ENCODE assay signal across 9 mouse cellular contexts in genomic region chr4:119204672-119205071, GRCm38 (mm10). TPM values are rescaled to one million over a fixed set of nuclear protein-coding genes. Genes with fewer than 3 reads are reported as not detected.
DNase-seq lines count a peak whose midpoint lies in the region; ATAC-seq and TF ChIP-seq lines count a peak whose summit lies in the region.
"Had no signal": no experiment of that assay in that cellular context is flagged by ENCODE, and none has a peak within 500 bp of the region (broad histone marks: within the 10 kb centered on the region; RNA-seq: fewer than 3 reads in every experiment).

No protein-coding gene starts in this region.

- no peak overlapping the region for H3K4me3 ChIP-seq in heart, postnatal 0 days (ENCODE audit: low read depth, low read length)
- no peak overlapping the region for H3K4me3 ChIP-seq in liver, embryonic 16.5 days (ENCODE audit: low read depth, low read length)
- H3K4me3 ChIP-seq in neural tube, embryonic 14.5 days (ENCODE audit: low read depth, low read length), result no peak overlapping the region
- H3K4me3 ChIP-seq: embryonic facial prominence, embryonic 15.5 days had no signal

- peak; percentile 90 for TF ChIP-seq CTCF in heart, postnatal 0 days (IDR thresholded peaks at IDR 0.05; ENCODE audit: low read depth)

- no peak overlapping the region for H3K27ac ChIP-seq in heart, postnatal 0 days (ENCODE audit: low read depth)
- no peak overlapping the region for H3K27ac ChIP-seq in liver, embryonic 16.5 days (ENCODE audit: low read length)
- no peak overlapping the region for H3K27ac ChIP-seq in neural tube, embryonic 14.5 days (ENCODE audit: low read depth, low read length)
- H3K27ac ChIP-seq: embryonic facial prominence, embryonic 15.5 days had no signal

- no peak overlapping the region for H3K9ac ChIP-seq in heart, postnatal 0 days (replicated peaks; ENCODE audit: low read depth, low read length)
- no peak overlapping the region for H3K9ac ChIP-seq in liver, embryonic 16.5 days (ENCODE audit: low read depth, low read length)
- H3K9ac ChIP-seq in neural tube, embryonic 14.5 days (replicated peaks; ENCODE audit: low read depth, low read length), result no peak overlapping the region
- H3K9ac ChIP-seq: embryonic facial prominence, embryonic 15.5 days had no signal

- H3K4me1 ChIP-seq in heart, postnatal 0 days (ENCODE audit: control insufficient read depth, insufficient read depth), result no peaks in the 10 kb centered on the region
- H3K4me1 ChIP-seq in liver, embryonic 16.5 days (ENCODE audit: control insufficient read depth, low read depth, low read length), result peaks cover 4% of the 10 kb centered on the region; the same call in 1 of the 2 replicates
- no peaks in the 10 kb centered on the region for H3K4me1 ChIP-seq in neural tube, embryonic 14.5 days (ENCODE audit: control insufficient read depth, insufficient read depth, low read length)
- H3K4me1 ChIP-seq: embryonic facial prominence, embryonic 15.5 days had no signal

- H3K27me3 ChIP-seq in heart, postnatal 0 days (ENCODE audit: control insufficient read depth, insufficient read depth, low read length), result no peaks in the 10 kb centered on the region
- H3K27me3 ChIP-seq in liver, embryonic 16.5 days (ENCODE audit: control insufficient read depth, insufficient read depth, low read depth, low read length), result peaks cover 2% of the 10 kb centered on the region; the same call in 1 of the 2 replicates
- H3K27me3 ChIP-seq in neural tube, embryonic 14.5 days (ENCODE audit: control insufficient read depth, insufficient read depth, low read length), result no peaks in the 10 kb centered on the region
- H3K27me3 ChIP-seq: embryonic facial prominence, embryonic 15.5 days had no signal

- ATAC-seq in heart, postnatal 0 days (ENCODE audit: insufficient read depth, low read depth), result peak; percentile 69; the same call in 1 of the 2 replicates
- peak; percentile 61; the same call in 1 of the 2 replicates for ATAC-seq in liver, embryonic 16.5 days (ENCODE audit: low read depth)
- peak; percentile 70; the same call in 1 of the 2 replicates for ATAC-seq in neural tube, embryonic 14.5 days (ENCODE audit: low read depth)

- H3K36me3 ChIP-seq in heart, postnatal 0 days (replicated peaks; ENCODE audit: control insufficient read depth, insufficient read depth, low read length), result peaks cover 13% of the 10 kb centered on the region; the same call in 1 of the 2 replicates
- H3K36me3 ChIP-seq in liver, embryonic 16.5 days (ENCODE audit: control insufficient read depth, insufficient read depth), result peaks cover 5% of the 10 kb centered on the region
- peaks cover 5% of the 10 kb centered on the region; the same call in 1 of the 2 replicates for H3K36me3 ChIP-seq in neural tube, embryonic 14.5 days (ENCODE audit: control insufficient read depth, insufficient read depth, low read length)

- no peak overlapping the region for H3K4me2 ChIP-seq in heart, postnatal 0 days (ENCODE audit: low read depth, low read length)
- no peak overlapping the region for H3K4me2 ChIP-seq in liver, embryonic 16.5 days (ENCODE audit: low read depth, low read length)
- no peak overlapping the region for H3K4me2 ChIP-seq in neural tube, embryonic 14.5 days (ENCODE audit: low read depth, low read length)
- H3K4me2 ChIP-seq: embryonic facial prominence, embryonic 15.5 days had no signal

- peak; percentile 46 for DNase-seq in urinary bladder, postnatal 25 days (ENCODE audit: low spot score)
- no peak for DNase-seq in urinary bladder, adult 2 months (ENCODE audit: low spot score)
- DNase-seq in embryo, embryonic 10.5 days (ENCODE audit: low spot score), result peak; percentile 84
- peak; percentile 69 for DNase-seq in heart, postnatal 0 days (ENCODE audit: low spot score)
- DNase-seq in kidney, postnatal 14 days, result peak; percentile 75
- DNase-seq in thymus, postnatal 0 days (ENCODE audit: low spot score), result peak; percentile 58

- H3K9me3 ChIP-seq in heart, postnatal 0 days (replicated peaks; ENCODE audit: control insufficient read depth, low read length), result no peaks in the 10 kb centered on the region
- H3K9me3 ChIP-seq in liver, embryonic 16.5 days (replicated peaks; ENCODE audit: control insufficient read depth, low read length), result no peaks in the 10 kb centered on the region
- no peaks in the 10 kb centered on the region for H3K9me3 ChIP-seq in neural tube, embryonic 14.5 days (ENCODE audit: control insufficient read depth, low read length)
- H3K9me3 ChIP-seq: embryonic facial prominence, embryonic 15.5 days had no signal

- no peak for TF ChIP-seq EP300 in heart, postnatal 0 days (IDR thresholded peaks at IDR 0.05; ENCODE audit: low read depth)

- 19% methylated on average over 8 of the region's 8 CpGs for whole genome bisulfite sequencing in heart, postnatal 0 days
- 15% methylated on average over 8 of the region's 8 CpGs for WGBS in liver, embryonic 16.5 days (ENCODE audit: insufficient replicate concordance)
- 13% methylated on average over 8 of the region's 8 CpGs for WGBS in neural tube, embryonic 14.5 days

RNA-seq across cellular contexts. Expression of gene Svbp, which starts 9.6 kb away (rescaled TPM):
- polyA plus RNA-seq in urinary bladder, adult 2 months (2012; rRNA removed), result 48.0 and 51.4 TPM in 2 replicates
- 33.2 and 49.1 TPM in 2 replicates for total RNA-seq in heart, postnatal 0 days (2014; rRNA removed; ENCODE audit: low replicate concordance)
- polyA plus RNA-seq in heart, postnatal 0 days (2015; fragmentation: Nextera tagmentation; extraction: Ambion mirVana), result 126 and 129 TPM in 2 replicates
- 69.6 and 79.2 TPM in 2 replicates for polyA plus RNA-seq in liver, embryonic 16.5 days (2015; fragmentation: Nextera tagmentation; extraction: Ambion mirVana)
- polyA plus RNA-seq in neural tube, embryonic 14.5 days (2014; fragmentation: Nextera tagmentation; extraction: Ambion mirVana), result 230 and 254 TPM in 2 replicates
- polyA plus RNA-seq in thymus, postnatal 0 days (2015; fragmentation: Nextera tagmentation; extraction: Ambion mirVana), result 136 TPM in 2 replicates

RNA-seq across cellular contexts. Expression of gene Tmem269, which starts 13.3 kb away (rescaled TPM):
- 0.29 and 0.43 TPM in 2 replicates for polyA plus RNA-seq in urinary bladder, adult 2 months (2012; rRNA removed)
- total RNA-seq in heart, postnatal 0 days (2014; rRNA removed; ENCODE audit: low replicate concordance), result not detected in 2 replicates
- polyA plus RNA-seq in heart, postnatal 0 days (2015; fragmentation: Nextera tagmentation; extraction: Ambion mirVana), result not detected in 2 replicates
- polyA plus RNA-seq in liver, embryonic 16.5 days (2015; fragmentation: Nextera tagmentation; extraction: Ambion mirVana), result not detected in 2 replicates
- polyA plus RNA-seq in neural tube, embryonic 14.5 days (2014; fragmentation: Nextera tagmentation; extraction: Ambion mirVana), result 0.78 TPM in 1 of 2 replicates, not detected in the other
- polyA plus RNA-seq in thymus, postnatal 0 days (2015; fragmentation: Nextera tagmentation; extraction: Ambion mirVana), result 0.12 TPM in 1 of 2 replicates, not detected in the other

RNA-seq across cellular contexts. Expression of gene Ermap, which starts 14.9 kb away (rescaled TPM):
- 0.15 and 0.33 TPM in 2 replicates for polyA plus RNA-seq in urinary bladder, adult 2 months (2012; rRNA removed)
- total RNA-seq in heart, postnatal 0 days (2014; rRNA removed; ENCODE audit: low replicate concordance), result 0.15 TPM in 1 of 2 replicates, not detected in the other
- polyA plus RNA-seq in heart, postnatal 0 days (2015; fragmentation: Nextera tagmentation; extraction: Ambion mirVana), result 0.51 and 0.57 TPM in 2 replicates
- polyA plus RNA-seq in liver, embryonic 16.5 days (2015; fragmentation: Nextera tagmentation; extraction: Ambion mirVana), result 359 and 361 TPM in 2 replicates
- 1.1 and 1.2 TPM in 2 replicates for polyA plus RNA-seq in neural tube, embryonic 14.5 days (2014; fragmentation: Nextera tagmentation; extraction: Ambion mirVana)
- 0.31 and 0.66 TPM in 2 replicates for polyA plus RNA-seq in thymus, postnatal 0 days (2015; fragmentation: Nextera tagmentation; extraction: Ambion mirVana)

RNA-seq across cellular contexts. Expression of gene AU022252, which starts 27.8 kb away (rescaled TPM):
- 8.8 TPM in 2 replicates for polyA plus RNA-seq in urinary bladder, adult 2 months (2012; rRNA removed)
- 7.1 and 7.5 TPM in 2 replicates for total RNA-seq in heart, postnatal 0 days (2014; rRNA removed; ENCODE audit: low replicate concordance)
- polyA plus RNA-seq in heart, postnatal 0 days (2015; fragmentation: Nextera tagmentation; extraction: Ambion mirVana), result 15.5 and 18.4 TPM in 2 replicates
- 10.0 and 11.6 TPM in 2 replicates for polyA plus RNA-seq in liver, embryonic 16.5 days (2015; fragmentation: Nextera tagmentation; extraction: Ambion mirVana)
- 19.2 and 30.1 TPM in 2 replicates for polyA plus RNA-seq in neural tube, embryonic 14.5 days (2014; fragmentation: Nextera tagmentation; extraction: Ambion mirVana)
- polyA plus RNA-seq in thymus, postnatal 0 days (2015; fragmentation: Nextera tagmentation; extraction: Ambion mirVana), result 21.6 and 22.2 TPM in 2 replicates

RNA-seq across cellular contexts. Expression of gene P3h1, which starts 28.0 kb away (rescaled TPM):
- polyA plus RNA-seq in urinary bladder, adult 2 months (2012; rRNA removed), result 30.1 and 30.6 TPM in 2 replicates
- 34.3 and 40.8 TPM in 2 replicates for total RNA-seq in heart, postnatal 0 days (2014; rRNA removed; ENCODE audit: low replicate concordance)
- 20.5 and 23.5 TPM in 2 replicates for polyA plus RNA-seq in heart, postnatal 0 days (2015; fragmentation: Nextera tagmentation; extraction: Ambion mirVana)
- polyA plus RNA-seq in liver, embryonic 16.5 days (2015; fragmentation: Nextera tagmentation; extraction: Ambion mirVana), result 6.7 and 9.0 TPM in 2 replicates
- 9.1 and 15.3 TPM in 2 replicates for polyA plus RNA-seq in neural tube, embryonic 14.5 days (2014; fragmentation: Nextera tagmentation; extraction: Ambion mirVana)
- 6.5 and 6.9 TPM in 2 replicates for polyA plus RNA-seq in thymus, postnatal 0 days (2015; fragmentation: Nextera tagmentation; extraction: Ambion mirVana)

Comparison
In these comparisons a context has a peak if more than half of its experiments do, and no peak if none do; other contexts are left out.
1. RNA of gene Ermap, which starts 14.9 kb away (polyA plus RNA-seq): 359 to 361 TPM in liver, embryonic 16.5 days; 1.1 to 1.2 TPM in neural tube, embryonic 14.5 days, 0.51 to 0.57 TPM in heart, postnatal 0 days, 0.15 to 0.33 TPM in urinary bladder, adult 2 months and 0.31 to 0.66 TPM in thymus, postnatal 0 days; every median in the first group is over 100 times any median in the second.
2. Peak in every context shown above with its lines, with median percentiles within 50 percentile points of each other: ATAC-seq.